Mouse (Mus musculus): ENCODE measurements around the gene Fcor. TPM values are rescaled to one million over a fixed set of nuclear protein-coding genes. Genes with fewer than 3 reads are reported as not detected.

The Fcor gene
- polyA plus RNA-seq, 1 experiment from 2014 or later, result 14.8 TPM

DNA sequence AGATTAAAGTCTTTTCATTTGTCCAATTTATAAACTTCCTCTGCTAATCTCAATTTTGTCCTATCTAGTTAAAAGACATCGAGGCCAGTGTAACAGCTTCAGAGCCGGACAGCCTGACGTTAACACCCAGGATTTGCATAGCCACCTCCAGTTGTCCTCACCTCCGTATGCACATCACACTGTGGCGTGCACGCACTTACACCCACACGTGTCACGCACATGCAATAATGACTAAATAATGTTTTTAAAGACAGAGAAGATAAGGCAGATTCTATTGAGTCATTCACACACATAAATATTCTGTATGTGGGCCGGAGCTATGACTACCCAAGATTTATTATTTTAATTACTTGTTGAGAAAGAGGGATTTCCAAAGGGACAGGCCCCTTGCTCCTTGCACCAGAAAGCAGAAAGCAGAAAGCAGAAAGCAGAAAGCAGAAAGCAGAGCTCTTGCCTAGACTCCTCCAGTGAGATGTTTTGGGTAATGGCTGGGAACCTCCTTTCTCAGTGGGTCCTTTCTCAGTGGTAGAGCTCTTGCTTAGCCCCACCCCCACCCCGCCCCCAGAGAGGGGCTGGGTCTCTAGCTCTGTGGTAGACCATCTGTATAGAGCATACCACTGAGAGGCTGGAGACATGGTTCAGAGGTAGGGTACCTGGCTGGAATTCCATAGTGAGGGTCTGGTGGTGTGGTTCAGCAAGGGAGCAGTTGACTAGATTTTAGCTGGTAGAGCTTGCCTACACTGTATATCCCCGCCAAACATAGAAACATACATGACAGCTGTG lies 17.2 kb downstream of the Fcor start:
- 71% methylated on average over 11 of the region's 11 CpGs for WGBS
- no peaks in the 10 kb centered on the region for H3K9me3 ChIP-seq (ENCODE audit: low read length)
- no peaks in the 10 kb centered on the region for H3K36me3 ChIP-seq (ENCODE audit: insufficient read depth, low read length)
- 0 out of 2 replicates have a peak, but pooled peaks have one; percentile 29 for ATAC-seq (ENCODE audit: low FRiP score, low TSS enrichment)
- H3K4me1 ChIP-seq (ENCODE audit: insufficient read depth, low read length), result no peaks in the 10 kb centered on the region
- no peak overlapping the region for H3K27ac ChIP-seq (ENCODE audit: low read length)
- no peak overlapping the region for H3K9ac ChIP-seq (replicated peaks; ENCODE audit: low read length)
- no peaks in the 10 kb centered on the region for H3K27me3 ChIP-seq (ENCODE audit: insufficient read depth, low read length)
- H3K4me2 ChIP-seq (replicated peaks; ENCODE audit: low read depth, low read length), result no peak overlapping the region
- H3K4me3 ChIP-seq (ENCODE audit: low read length), result no peak overlapping the region

DNA sequence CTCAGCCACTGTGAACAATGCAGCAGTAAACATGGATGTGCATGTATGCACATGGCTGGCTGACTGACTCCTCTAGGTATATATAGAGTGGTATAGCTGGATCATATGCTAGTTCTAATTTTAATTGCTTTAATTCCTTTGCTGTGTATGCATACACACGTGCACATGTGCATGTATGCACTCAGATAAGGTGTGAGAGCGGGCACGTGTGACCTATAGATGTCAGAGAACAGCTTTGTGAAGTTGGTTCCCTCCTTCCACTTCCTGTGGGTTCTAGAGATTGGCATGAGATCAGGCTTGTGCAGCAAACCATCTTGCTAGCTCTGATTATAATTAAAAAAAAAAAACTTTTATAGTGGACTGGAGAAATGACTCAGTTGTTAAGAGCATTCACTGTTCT lies 19.3 kb downstream of the Fcor start:
- no peak overlapping the region for H3K4me3 ChIP-seq (ENCODE audit: low read length)
- no peak overlapping the region for H3K27ac ChIP-seq (ENCODE audit: low read length)
- H3K4me1 ChIP-seq (ENCODE audit: insufficient read depth, low read length), result no peaks in the 10 kb centered on the region
- no peak for ATAC-seq (ENCODE audit: low FRiP score, low TSS enrichment)
- no peaks in the 10 kb centered on the region for H3K36me3 ChIP-seq (ENCODE audit: insufficient read depth, low read length)
- no peak overlapping the region for H3K9ac ChIP-seq (replicated peaks; ENCODE audit: low read length)
- H3K4me2 ChIP-seq (replicated peaks; ENCODE audit: low read depth, low read length), result no peak overlapping the region
- 70% methylated on average over 3 of the region's 3 CpGs for WGBS
- no peaks in the 10 kb centered on the region for H3K9me3 ChIP-seq (ENCODE audit: low read length)
- no peaks in the 10 kb centered on the region for H3K27me3 ChIP-seq (ENCODE audit: insufficient read depth, low read length)

DNA sequence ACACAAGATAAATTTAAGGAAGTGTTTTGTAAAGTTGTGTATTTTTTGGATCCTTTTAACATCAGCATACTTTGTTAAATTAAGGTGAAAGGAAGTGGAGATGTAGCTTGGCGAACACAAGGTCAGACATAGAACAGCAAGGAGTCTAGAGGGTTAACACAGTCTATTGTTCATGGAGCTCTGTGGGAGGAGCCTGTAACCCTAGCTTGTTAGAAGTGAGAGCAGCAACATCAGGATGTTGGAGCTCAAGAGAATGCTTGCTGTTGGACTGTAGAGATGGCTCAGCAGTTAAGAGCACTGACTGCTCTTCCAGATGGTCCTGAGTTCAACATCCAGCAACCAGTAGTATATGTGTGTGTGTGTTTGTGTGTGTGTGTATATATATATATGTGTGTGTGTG lies 23.2 kb downstream of the Fcor start:
- no peaks in the 10 kb centered on the region for H3K4me1 ChIP-seq (ENCODE audit: insufficient read depth, low read length)
- no peaks in the 10 kb centered on the region for H3K27me3 ChIP-seq (ENCODE audit: insufficient read depth, low read length)
- no peak overlapping the region for H3K9ac ChIP-seq (replicated peaks; ENCODE audit: low read length)
- H3K4me3 ChIP-seq (ENCODE audit: low read length), result no peak overlapping the region
- H3K36me3 ChIP-seq (ENCODE audit: insufficient read depth, low read length), result no peaks in the 10 kb centered on the region
- 49% methylated on average over 1 of the region's 1 CpGs for WGBS
- no peak overlapping the region for H3K27ac ChIP-seq (ENCODE audit: low read length)
- no peak overlapping the region for H3K4me2 ChIP-seq (replicated peaks; ENCODE audit: low read depth, low read length)
- H3K9me3 ChIP-seq (ENCODE audit: low read length), result no peaks in the 10 kb centered on the region
- ATAC-seq (ENCODE audit: low FRiP score, low TSS enrichment), result peak; percentile 49; the same call in 1 of the 2 replicates

DNA sequence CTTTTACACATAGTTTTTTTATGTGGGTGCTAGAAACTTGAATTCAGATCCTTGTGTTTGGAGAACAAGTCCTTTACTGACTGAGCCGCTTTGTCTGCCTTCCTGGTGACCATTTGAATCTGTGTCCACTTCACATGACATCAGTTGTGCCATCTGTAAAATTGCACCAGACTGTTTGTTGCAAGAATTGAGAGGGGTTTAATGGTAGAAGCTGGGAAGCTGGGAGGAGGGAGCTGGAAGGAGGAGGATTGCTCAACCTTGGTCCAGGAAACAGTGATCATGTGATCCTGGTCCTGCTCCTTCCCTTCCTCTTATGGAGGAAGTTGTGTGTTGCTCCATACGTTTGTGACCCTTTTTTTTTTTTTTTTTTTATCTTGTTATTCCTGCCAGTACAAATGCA lies 23.9 kb downstream of the Fcor start:
- H3K4me3 ChIP-seq (ENCODE audit: low read length), result no peak overlapping the region
- no peak for ATAC-seq (ENCODE audit: low FRiP score, low TSS enrichment)
- H3K4me1 ChIP-seq (ENCODE audit: insufficient read depth, low read length), result no peaks in the 10 kb centered on the region
- no peaks in the 10 kb centered on the region for H3K36me3 ChIP-seq (ENCODE audit: insufficient read depth, low read length)
- no peak overlapping the region for H3K27ac ChIP-seq (ENCODE audit: low read length)
- 62% methylated on average over 2 of the region's 2 CpGs for WGBS
- no peaks in the 10 kb centered on the region for H3K9me3 ChIP-seq (ENCODE audit: low read length)
- H3K4me2 ChIP-seq (replicated peaks; ENCODE audit: low read depth, low read length), result no peak overlapping the region
- no peaks in the 10 kb centered on the region for H3K27me3 ChIP-seq (ENCODE audit: insufficient read depth, low read length)
- no peak overlapping the region for H3K9ac ChIP-seq (replicated peaks; ENCODE audit: low read length)

DNA sequence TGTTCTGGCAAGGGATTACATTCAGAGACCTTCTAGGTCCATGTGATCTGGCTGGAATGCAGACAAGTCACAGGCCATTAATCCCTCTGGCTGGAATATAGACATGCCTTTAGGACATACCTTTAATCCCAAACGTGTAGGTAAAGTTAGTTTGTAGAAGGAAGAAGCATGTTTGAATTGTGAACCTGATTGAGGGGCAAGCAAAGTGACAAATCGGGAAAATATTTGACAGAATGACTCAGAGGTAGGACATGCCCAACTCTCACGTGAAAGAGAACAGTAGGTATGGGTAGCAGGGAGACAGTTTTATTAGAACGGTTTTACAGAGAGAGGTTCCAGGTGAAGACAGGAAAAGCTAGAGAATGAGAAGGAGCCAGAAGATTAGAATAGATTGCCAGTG lies 24.6 kb downstream of the Fcor start:
- H3K4me3 ChIP-seq (ENCODE audit: low read length), result no peak overlapping the region
- no peaks in the 10 kb centered on the region for H3K36me3 ChIP-seq (ENCODE audit: insufficient read depth, low read length)
- ATAC-seq (ENCODE audit: low FRiP score, low TSS enrichment), result peak; percentile 62; the same call in 1 of the 2 replicates
- H3K9ac ChIP-seq (replicated peaks; ENCODE audit: low read length), result no peak overlapping the region
- no peak overlapping the region for H3K4me2 ChIP-seq (replicated peaks; ENCODE audit: low read depth, low read length)
- H3K27me3 ChIP-seq (ENCODE audit: insufficient read depth, low read length), result no peaks in the 10 kb centered on the region
- WGBS, result 55% methylated on average over 4 of the region's 4 CpGs
- H3K4me1 ChIP-seq (ENCODE audit: insufficient read depth, low read length), result no peaks in the 10 kb centered on the region
- no peak overlapping the region for H3K27ac ChIP-seq (ENCODE audit: low read length)
- H3K9me3 ChIP-seq (ENCODE audit: low read length), result no peaks in the 10 kb centered on the region

DNA sequence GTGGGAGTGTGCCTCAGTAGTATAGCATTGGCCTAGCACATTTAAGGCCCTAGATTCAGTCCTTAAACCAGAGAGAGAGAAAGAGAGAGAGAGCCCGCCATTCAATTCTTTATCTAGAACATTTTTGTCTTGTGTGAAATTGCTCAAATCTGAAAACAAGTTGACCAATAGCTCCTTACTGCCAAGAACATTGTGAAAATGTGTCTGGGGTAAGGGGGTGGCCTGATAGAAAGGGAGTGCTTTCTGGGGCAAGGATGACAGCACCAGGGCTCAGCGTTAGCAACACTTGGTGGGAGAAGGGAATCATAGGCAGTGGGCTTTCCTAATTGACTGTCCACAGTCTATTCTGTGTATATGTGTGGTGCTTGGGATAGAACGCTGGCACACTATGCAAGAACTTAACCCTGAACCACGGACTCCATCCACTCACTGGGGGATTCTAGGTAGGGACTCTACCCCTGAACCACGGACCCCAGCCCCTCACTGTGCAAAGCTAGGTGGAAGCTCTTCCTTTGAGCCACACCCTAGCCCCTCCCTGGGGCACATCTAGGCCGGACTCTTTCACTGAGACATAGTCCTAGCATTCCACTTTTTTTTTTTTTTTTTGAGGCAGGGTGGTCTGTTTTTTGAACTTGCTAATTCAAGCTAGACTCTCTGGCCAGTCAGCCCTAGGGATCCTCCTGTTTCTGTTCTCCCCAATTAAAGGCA lies 25.2 kb downstream of the Fcor start:
- no peaks in the 10 kb centered on the region for H3K36me3 ChIP-seq (ENCODE audit: insufficient read depth, low read length)
- H3K4me3 ChIP-seq (ENCODE audit: low read length), result no peak overlapping the region
- H3K27ac ChIP-seq (ENCODE audit: low read length), result no peak overlapping the region
- no peak overlapping the region for H3K4me2 ChIP-seq (replicated peaks; ENCODE audit: low read depth, low read length)
- H3K4me1 ChIP-seq (ENCODE audit: insufficient read depth, low read length), result no peaks in the 10 kb centered on the region
- peak; percentile 52; the same call in 1 of the 2 replicates for ATAC-seq (ENCODE audit: low FRiP score, low TSS enrichment)
- H3K9me3 ChIP-seq (ENCODE audit: low read length), result no peaks in the 10 kb centered on the region
- no peak overlapping the region for H3K9ac ChIP-seq (replicated peaks; ENCODE audit: low read length)
- 68% methylated on average over 6 of the region's 6 CpGs for whole genome bisulfite sequencing
- no peaks in the 10 kb centered on the region for H3K27me3 ChIP-seq (ENCODE audit: insufficient read depth, low read length)

DNA sequence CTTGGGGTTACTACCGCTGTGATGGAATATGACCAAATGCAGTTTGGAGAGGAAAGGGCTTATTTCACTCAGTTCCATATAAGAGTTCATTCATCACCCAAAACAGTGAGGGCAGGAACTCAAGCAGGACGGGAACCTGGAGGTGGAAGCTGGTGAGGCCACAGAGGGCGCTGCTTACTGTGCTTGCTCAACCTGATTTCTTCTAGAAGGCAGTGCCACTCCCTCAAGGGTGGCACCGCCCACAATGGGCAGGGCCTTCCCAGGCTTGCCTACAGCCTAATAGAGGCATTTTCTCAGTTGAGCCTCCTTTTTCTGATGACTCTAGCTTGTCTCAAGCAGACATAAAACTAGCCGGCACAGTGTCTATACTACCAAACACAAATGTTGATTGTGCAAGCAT lies 26.4 kb downstream of the Fcor start:
- no peak overlapping the region for H3K9ac ChIP-seq (replicated peaks; ENCODE audit: low read length)
- no peaks in the 10 kb centered on the region for H3K9me3 ChIP-seq (ENCODE audit: low read length)
- no peaks in the 10 kb centered on the region for H3K4me1 ChIP-seq (ENCODE audit: insufficient read depth, low read length)
- 28% methylated on average over 5 of the region's 5 CpGs for WGBS
- peaks cover 4% of the 10 kb centered on the region; the same call in 1 of the 2 replicates for H3K36me3 ChIP-seq (ENCODE audit: insufficient read depth, low read length)
- 0 out of 2 replicates have a peak, but pooled peaks have one; percentile 16 for ATAC-seq (ENCODE audit: low FRiP score, low TSS enrichment)
- H3K27me3 ChIP-seq (ENCODE audit: insufficient read depth, low read length), result no peaks in the 10 kb centered on the region
- H3K27ac ChIP-seq (ENCODE audit: low read length), result no peak overlapping the region
- H3K4me3 ChIP-seq (ENCODE audit: low read length), result no peak overlapping the region
- H3K4me2 ChIP-seq (replicated peaks; ENCODE audit: low read depth, low read length), result no peak overlapping the region

DNA sequence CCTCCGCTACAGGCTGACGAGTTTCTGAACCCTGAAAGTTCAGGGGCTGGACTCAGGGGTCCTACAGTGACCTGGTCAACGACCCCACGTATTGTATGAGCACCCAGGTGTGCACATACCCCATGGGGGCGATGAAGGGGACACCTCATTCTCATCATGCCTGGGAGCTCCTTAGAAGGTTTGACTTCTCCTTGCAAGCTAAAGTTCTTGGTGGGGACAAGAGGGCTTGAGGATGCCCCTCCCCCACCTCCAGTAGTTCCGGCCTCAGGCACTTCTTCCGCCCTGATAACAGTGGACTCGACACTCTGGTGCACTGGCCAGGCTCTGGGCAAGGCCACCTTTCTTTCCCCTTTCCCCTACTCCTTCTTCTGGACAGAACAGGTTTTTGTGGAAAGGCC lies 40.7 kb downstream of the Fcor start:
- H3K9ac ChIP-seq (replicated peaks; ENCODE audit: low read length), result peak overlapping the region; percentile 71
- H3K4me1 ChIP-seq (ENCODE audit: insufficient read depth, low read length), result peaks cover 7% of the 10 kb centered on the region; the same call in 1 of the 2 replicates
- H3K4me3 ChIP-seq (ENCODE audit: low read length), result peak overlapping the region; percentile 72
- no peaks in the 10 kb centered on the region for H3K9me3 ChIP-seq (ENCODE audit: low read length)
- H3K36me3 ChIP-seq (ENCODE audit: insufficient read depth, low read length), result peaks cover 10% of the 10 kb centered on the region; the same call in 1 of the 2 replicates
- H3K27me3 ChIP-seq (ENCODE audit: insufficient read depth, low read length), result 0 out of 2 replicates have a peak, but pooled peaks cover 10% of the 10 kb centered on the region
- H3K27ac ChIP-seq (ENCODE audit: low read length), result no peak overlapping the region
- H3K4me2 ChIP-seq (replicated peaks; ENCODE audit: low read depth, low read length), result peak overlapping the region; percentile 71
- 17% methylated on average over 8 of the region's 8 CpGs for WGBS
- peak; percentile 37; the same call in 1 of the 2 replicates for ATAC-seq (ENCODE audit: low FRiP score, low TSS enrichment)

DNA sequence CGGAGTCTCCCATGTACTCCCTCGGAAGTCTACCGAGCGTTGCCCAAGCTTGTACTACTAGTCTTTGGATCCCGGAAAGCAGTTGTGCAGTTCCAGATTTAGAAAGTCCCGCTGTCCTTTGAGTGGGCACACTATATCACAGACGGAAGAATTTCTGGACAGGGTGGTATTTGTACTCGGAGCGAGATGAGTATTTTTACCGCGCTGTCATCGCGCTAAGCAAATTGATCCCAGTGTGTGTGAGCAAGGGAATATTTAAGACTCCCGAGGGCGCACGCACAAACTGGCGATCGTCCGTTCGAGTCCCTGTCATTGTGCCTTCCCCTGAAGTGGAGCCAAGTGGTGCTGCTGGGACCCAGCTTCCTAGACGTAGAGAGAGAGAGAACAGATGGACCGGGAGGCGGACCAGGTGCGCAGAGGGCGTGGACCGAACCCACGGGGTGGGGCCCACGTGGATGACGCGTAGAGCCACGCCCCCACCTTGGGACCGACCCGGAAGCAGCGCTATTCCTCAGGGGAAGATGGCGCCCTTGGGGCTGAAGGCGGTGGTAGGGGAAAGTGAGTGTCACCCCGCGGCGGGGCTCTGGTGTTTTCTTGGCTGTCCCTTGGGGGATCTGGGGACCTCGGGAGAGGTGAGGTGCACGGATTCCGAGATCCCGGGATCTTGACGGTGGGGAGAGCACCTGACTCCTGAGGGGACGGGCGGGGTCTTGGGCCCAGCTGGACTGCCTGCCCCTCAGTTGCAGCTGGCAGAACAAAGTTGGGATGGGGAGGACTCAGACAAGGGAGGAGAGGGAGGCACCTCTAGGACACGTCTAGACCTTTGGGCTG lies 41.3 kb downstream of the Fcor start, which contains the start of gene Stxbp2:
Gene Stxbp2, plus strand, starts transcription at position 309 of the 831 bp plus-strand sequence.
- H3K27ac ChIP-seq (ENCODE audit: low read length), result no peak within 1 kb of the TSS
- ATAC-seq (ENCODE audit: low FRiP score, low TSS enrichment), result peak; percentile 94
- peaks cover 4% of the 10 kb centered on the region; the same call in 1 of the 2 replicates for H3K36me3 ChIP-seq (ENCODE audit: insufficient read depth, low read length)
- peak within 1 kb of the TSS; percentile 72 for H3K4me3 ChIP-seq (ENCODE audit: low read length)
- peaks cover 7% of the 10 kb centered on the region; the same call in 1 of the 2 replicates for H3K4me1 ChIP-seq (ENCODE audit: insufficient read depth, low read length)
- H3K9ac ChIP-seq (replicated peaks; ENCODE audit: low read length), result peak within 1 kb of the TSS; percentile 71
- H3K4me2 ChIP-seq (replicated peaks; ENCODE audit: low read depth, low read length), result peak within 1 kb of the TSS; percentile 71
- 0 out of 2 replicates have a peak, but pooled peaks cover 10% of the 10 kb centered on the region for H3K27me3 ChIP-seq (ENCODE audit: insufficient read depth, low read length)
- WGBS, result 5% methylated on average over 47 of the region's 47 CpGs
- H3K9me3 ChIP-seq (ENCODE audit: low read length), result no peaks in the 10 kb centered on the region

Measured in kidney, embryonic 16.5 days (tissue).